Mouse (Mus musculus) layer of hippocampus, adult 2 months (tissue): Measurements from ENCODE around the gene Acnat2. TPM values are rescaled to one million over a fixed set of nuclear protein-coding genes. Genes with fewer than 3 reads are reported as not detected.

Experiments used
- total RNA-seq, 2 experiments: library from RNA; stranded (reverse); gene quantifications; 2 replicates each; pipeline ENCODE4 v1.2.3; 2021

Gene Acnat2
- total RNA-seq, 2 experiments from 2014 or later = not detected

Other genes starting within 250 kb of the Acnat2 start
- gene Acnat1, start 65.8 kb upstream of the Acnat2 start, total RNA-seq = not detected
- gene Baat, start 98.4 kb upstream of the Acnat2 start, total RNA-seq = under 1 TPM in 1 of 2 experiments, not detected in 1; 0.36 TPM
- 10 to 100 TPM; 31.9 to 33.3 TPM for gene Mrpl50, start 112.9 kb upstream of the Acnat2 start, total RNA-seq
- gene Zfp189, start 113.0 kb upstream of the Acnat2 start, total RNA-seq = 10 to 100 TPM; 29.1 to 36.6 TPM
- 1 to 10 TPM; 1.7 to 3.5 TPM for gene Aldob, start 141.4 kb upstream of the Acnat2 start, total RNA-seq
- gene Tmem246, start 189.7 kb upstream of the Acnat2 start, total RNA-seq = 10 to 100 TPM; 69.6 to 72.4 TPM
- gene Rnf20, start 223.9 kb upstream of the Acnat2 start, total RNA-seq = 10 to 100 TPM; 77.1 to 86.5 TPM